Mouse (Mus musculus): ENCODE measurements around the gene Ccdc24.

DNA sequence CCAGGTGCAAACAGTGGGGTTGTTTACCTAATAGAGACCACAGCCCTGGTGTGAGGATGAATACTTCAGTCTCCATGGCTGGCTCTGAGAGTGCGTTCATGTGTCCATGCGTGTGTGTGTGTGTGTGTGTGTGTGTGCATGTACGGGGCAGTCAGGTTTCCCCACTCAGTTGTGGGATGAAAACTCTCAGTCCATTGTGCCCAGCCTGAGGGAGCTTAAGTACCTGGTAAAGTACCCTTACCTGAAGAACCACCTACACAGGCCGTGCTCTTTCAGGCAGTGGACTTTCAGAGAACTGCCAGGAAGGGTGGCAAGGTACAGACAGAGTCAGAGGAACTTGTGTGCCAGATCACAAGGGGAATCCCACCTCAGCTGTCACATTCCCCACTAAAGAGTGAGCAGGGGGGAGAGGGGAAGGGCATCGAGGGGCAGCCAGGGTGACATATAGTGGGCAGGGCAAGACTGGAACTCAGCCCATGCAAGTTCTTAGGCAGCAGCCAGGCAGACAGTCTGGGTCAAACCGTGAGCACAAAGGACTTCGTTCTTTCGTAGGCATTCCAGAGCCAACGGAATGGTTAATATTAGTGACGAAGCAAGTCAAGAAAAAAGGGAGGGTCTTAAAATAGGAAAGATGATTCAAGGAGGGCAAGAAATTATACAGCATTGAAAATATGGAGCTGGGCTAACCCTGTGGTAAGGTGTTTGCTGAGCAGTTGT, 20.0 kb downstream of the Ccdc24 start:
- TF ChIP-seq ZC3H11A (IDR thresholded peaks at IDR 0.05; ENCODE audit: low read depth, low read length) (no peak), CTCF (IDR thresholded peaks at IDR 0.05 in 2 of 3, conservative IDR thresholded peaks at IDR 0.05 in 1 of 3; ENCODE audit: control insufficient read depth in 1 of 3, insufficient read depth in 1 of 3, low read depth in 2 of 3, low read length in 3 of 3, poor library complexity in 1 of 3, severe bottlenecking in 1 of 3) (no peak), UBTF (IDR thresholded peaks at IDR 0.05; ENCODE audit: borderline replicate concordance, insufficient read depth, low read depth, low read length) (no peak), RAD21 (IDR thresholded peaks at IDR 0.05; ENCODE audit: low read depth, low read length) (no peak), POLR2AphosphoS2 (IDR thresholded peaks at IDR 0.05; ENCODE audit: low read length) (no peak), USF1 (IDR thresholded peaks at IDR 0.05; ENCODE audit: low read depth, low read length) (no peak), MEF2A (IDR thresholded peaks at IDR 0.05; ENCODE audit: extremely low read depth, insufficient replicate concordance, low read depth, low read length, poor library complexity, severe bottlenecking) (no peak)

Measured in MEL (cell line).